Mouse (Mus musculus): Measurements from ENCODE around the gene Olfr605. TPM values are rescaled to one million over a fixed set of nuclear protein-coding genes. Genes with fewer than 3 reads are reported as not detected.

Gene Olfr605
- polyA plus RNA-seq, 1 experiment from 2014 or later, result not detected

Small RNA genes lying within 50 kb of the gene (microRNA-seq; reads per million reads assigned to microRNA genes)
- gene Gm25774, result not detected

Other genes with a start within 250 kb of the Olfr605 start
- gene Olfr593, start 233.6 kb downstream of the Olfr605 start, polyA plus RNA-seq (2015; fragmentation: Nextera tagmentation; extraction: Ambion mirVana), result not detected in 2 replicates
- not detected in 2 replicates for gene Olfr594, start 228.4 kb downstream of the Olfr605 start, polyA plus RNA-seq (2015; fragmentation: Nextera tagmentation; extraction: Ambion mirVana)
- gene Usp17ld, start 192.9 kb downstream of the Olfr605 start, polyA plus RNA-seq (2015; fragmentation: Nextera tagmentation; extraction: Ambion mirVana), result not detected in 2 replicates
- gene Olfr596, start 139.8 kb downstream of the Olfr605 start, polyA plus RNA-seq (2015; fragmentation: Nextera tagmentation; extraction: Ambion mirVana), result not detected in 2 replicates
- gene Olfr597, start 129.1 kb downstream of the Olfr605 start, polyA plus RNA-seq (2015; fragmentation: Nextera tagmentation; extraction: Ambion mirVana), result not detected in 2 replicates
- not detected in 2 replicates for gene Olfr598, start 121.9 kb downstream of the Olfr605 start, polyA plus RNA-seq (2015; fragmentation: Nextera tagmentation; extraction: Ambion mirVana)
- not detected in 2 replicates for gene Olfr599, start 109.5 kb downstream of the Olfr605 start, polyA plus RNA-seq (2015; fragmentation: Nextera tagmentation; extraction: Ambion mirVana)
- gene Olfr600, start 95.8 kb downstream of the Olfr605 start, polyA plus RNA-seq (2015; fragmentation: Nextera tagmentation; extraction: Ambion mirVana), result not detected in 2 replicates
- not detected in 2 replicates for gene Olfr601, start 82.8 kb downstream of the Olfr605 start, polyA plus RNA-seq (2015; fragmentation: Nextera tagmentation; extraction: Ambion mirVana)
- not detected in 2 replicates for gene Olfr603, start 59.3 kb downstream of the Olfr605 start, polyA plus RNA-seq (2015; fragmentation: Nextera tagmentation; extraction: Ambion mirVana)
- gene Usp17lc, start 30.4 kb downstream of the Olfr605 start, polyA plus RNA-seq (2015; fragmentation: Nextera tagmentation; extraction: Ambion mirVana), result not detected in 2 replicates
- not detected in 2 replicates for gene Olfr606, start 3.6 kb upstream of the Olfr605 start, polyA plus RNA-seq (2015; fragmentation: Nextera tagmentation; extraction: Ambion mirVana)
- not detected in 2 replicates for gene Olfr607, start 18.7 kb upstream of the Olfr605 start, polyA plus RNA-seq (2015; fragmentation: Nextera tagmentation; extraction: Ambion mirVana)
- not detected in 2 replicates for gene Olfr608, start 24.4 kb upstream of the Olfr605 start, polyA plus RNA-seq (2015; fragmentation: Nextera tagmentation; extraction: Ambion mirVana)
- gene Olfr609, start 52.6 kb upstream of the Olfr605 start, polyA plus RNA-seq (2015; fragmentation: Nextera tagmentation; extraction: Ambion mirVana), result not detected in 2 replicates
- gene Olfr610, start 66.7 kb upstream of the Olfr605 start, polyA plus RNA-seq (2015; fragmentation: Nextera tagmentation; extraction: Ambion mirVana), result not detected in 2 replicates
- not detected in 2 replicates for gene Olfr611, start 75.4 kb upstream of the Olfr605 start, polyA plus RNA-seq (2015; fragmentation: Nextera tagmentation; extraction: Ambion mirVana)
- gene Olfr612, start 97.3 kb upstream of the Olfr605 start, polyA plus RNA-seq (2015; fragmentation: Nextera tagmentation; extraction: Ambion mirVana), result not detected in 2 replicates
- gene Olfr613, start 102.6 kb upstream of the Olfr605 start, polyA plus RNA-seq (2015; fragmentation: Nextera tagmentation; extraction: Ambion mirVana), result not detected in 2 replicates
- not detected in 2 replicates for gene Olfr615, start 110.6 kb upstream of the Olfr605 start, polyA plus RNA-seq (2015; fragmentation: Nextera tagmentation; extraction: Ambion mirVana)
- not detected in 2 replicates for gene Olfr616, start 123.7 kb upstream of the Olfr605 start, polyA plus RNA-seq (2015; fragmentation: Nextera tagmentation; extraction: Ambion mirVana)
- not detected in 2 replicates for gene Olfr617, start 127.6 kb upstream of the Olfr605 start, polyA plus RNA-seq (2015; fragmentation: Nextera tagmentation; extraction: Ambion mirVana)
- gene Olfr618, start 144.7 kb upstream of the Olfr605 start, polyA plus RNA-seq (2015; fragmentation: Nextera tagmentation; extraction: Ambion mirVana), result not detected in 2 replicates
- not detected in 2 replicates for gene Olfr619, start 155.1 kb upstream of the Olfr605 start, polyA plus RNA-seq (2015; fragmentation: Nextera tagmentation; extraction: Ambion mirVana)
- not detected in 2 replicates for gene Olfr620, start 167.1 kb upstream of the Olfr605 start, polyA plus RNA-seq (2015; fragmentation: Nextera tagmentation; extraction: Ambion mirVana)
- gene Olfr622, start 197.3 kb upstream of the Olfr605 start, polyA plus RNA-seq (2015; fragmentation: Nextera tagmentation; extraction: Ambion mirVana), result not detected in 2 replicates
- gene Olfr623, start 218.3 kb upstream of the Olfr605 start, polyA plus RNA-seq (2015; fragmentation: Nextera tagmentation; extraction: Ambion mirVana), result not detected in 2 replicates
- 0.02 and 0.04 TPM in 2 replicates for gene Olfr624, start 225.8 kb upstream of the Olfr605 start, polyA plus RNA-seq (2015; fragmentation: Nextera tagmentation; extraction: Ambion mirVana)
- not detected in 2 replicates for gene Olfr625-ps1, start 237.3 kb upstream of the Olfr605 start, polyA plus RNA-seq (2015; fragmentation: Nextera tagmentation; extraction: Ambion mirVana)